Mouse (Mus musculus) right cerebral cortex, postnatal 10 days (tissue): ENCODE results near the gene Mfsd11.
"Not testable (repeated sequence)": the region's sequence is repeated elsewhere in the genome, so short reads cannot be mapped to it uniquely, and the experiment has no call there.

Source experiments
- DNase-seq, 2 experiments: peaks; one replicate each; pipeline ENCODE4 v3.0.0; 2021; ENCODE audit warnings: low spot score in 2 of 2

Gene Mfsd11

DNA sequence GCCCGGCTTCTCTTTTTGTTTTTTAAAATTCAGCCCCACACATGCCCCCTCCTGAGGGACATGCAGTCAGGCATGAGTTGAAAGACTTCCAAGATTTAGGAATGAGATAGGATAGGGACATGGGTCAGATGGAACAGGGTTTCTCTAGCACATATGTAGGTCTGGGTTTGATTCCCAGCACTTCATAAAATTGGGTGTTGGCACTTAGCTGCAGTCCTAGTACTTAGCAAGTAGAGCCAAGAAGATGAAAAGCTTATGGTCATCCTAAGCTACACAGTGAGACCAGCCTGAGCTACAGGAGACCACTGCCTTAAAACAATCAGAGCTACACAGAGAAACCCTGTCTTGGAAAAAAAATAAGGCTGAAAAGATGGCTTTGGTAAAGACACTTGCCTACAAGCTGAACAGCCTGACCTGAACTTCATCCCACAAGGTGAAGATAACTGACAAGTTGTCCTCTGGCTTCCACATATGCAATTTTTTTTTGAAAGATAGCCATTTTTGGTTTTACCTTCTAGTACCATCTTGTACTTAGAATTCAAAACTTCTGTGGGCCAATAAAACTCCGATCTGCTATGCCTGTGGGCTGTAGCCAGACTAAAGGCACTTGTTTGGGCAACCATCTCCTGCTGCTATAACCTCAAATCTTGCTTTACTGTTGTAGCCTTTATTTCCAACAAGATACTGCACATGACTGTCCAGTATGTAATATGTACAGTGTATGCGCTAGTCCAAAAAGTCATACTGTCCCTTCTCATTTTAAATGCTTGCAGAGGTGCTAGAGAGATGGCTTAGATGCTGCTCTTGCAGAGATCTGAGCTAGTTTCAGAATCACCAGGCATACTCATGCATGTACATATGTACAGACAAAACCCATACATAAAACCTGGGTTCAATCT, 4.8 kb upstream of the Mfsd11 start:
- DNase-seq, result no peak

- no peak for DNase-seq
Observed at GRCm38 (mm10) chr11:116848086-116848876, 4.0 kb upstream of the Mfsd11 start.

- DNase-seq, result not testable (repeated sequence)
Observed at GRCm38 (mm10) chr11:116848877-116849178, 3.4 kb upstream of the Mfsd11 start.

GRCm38 (mm10) chr11:116849587-116849986, 2.7 kb upstream of the Mfsd11 start:
- no peak for DNase-seq

- no peak for DNase-seq
Observed at GRCm38 (mm10) chr11:116850085-116850484, 2.2 kb upstream of the Mfsd11 start.

GRCm38 (mm10) chr11:116850833-116851477, 1.3 kb upstream of the Mfsd11 start:
- DNase-seq, result no peak

GRCm38 (mm10) chr11:116851576-116852290, 507 bp upstream of the Mfsd11 start:
- DNase-seq, result peak in 1 of 2 experiments; percentile 65

DNA sequence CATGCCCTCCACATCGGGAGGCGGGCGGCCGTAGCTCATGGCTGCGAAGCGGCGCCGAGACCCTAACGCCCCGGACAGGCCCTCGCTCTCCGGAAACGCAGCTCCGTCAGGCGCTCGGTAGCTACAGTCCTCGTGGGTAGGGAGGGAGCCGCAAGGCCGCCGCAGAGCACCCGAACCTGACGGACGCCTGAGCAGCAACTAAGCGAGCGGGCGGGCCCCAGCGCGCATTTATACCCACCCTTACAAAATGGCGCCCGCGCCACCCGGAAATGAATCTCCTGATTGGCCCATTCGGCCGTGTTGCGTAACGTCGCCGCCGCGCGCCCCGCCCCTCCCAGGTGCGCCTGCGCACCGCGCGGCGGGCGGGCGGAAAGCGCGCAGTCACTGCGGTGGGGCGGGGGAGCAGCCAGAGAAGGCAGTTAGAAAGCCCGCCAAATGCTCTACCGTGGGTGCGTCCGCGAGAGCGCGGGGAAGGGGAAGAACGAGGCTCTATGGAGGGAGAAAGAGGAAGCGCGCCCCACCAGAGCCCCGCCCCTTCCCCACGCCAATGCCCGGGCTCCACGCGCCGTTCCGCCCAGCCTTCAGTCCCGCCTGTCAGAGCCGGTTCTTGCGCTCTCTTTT, 761 bp downstream of the Mfsd11 start, which contains the start of gene Srsf2:
Gene Srsf2, minus strand, starts transcription at position 204 of the 621 bp plus-strand sequence.
- DNase-seq, result peak; percentile 98

GRCm38 (mm10) chr11:116853512-116853928, 1.3 kb downstream of the Mfsd11 start:
- peak; percentile 98 to 99 for DNase-seq

DNA sequence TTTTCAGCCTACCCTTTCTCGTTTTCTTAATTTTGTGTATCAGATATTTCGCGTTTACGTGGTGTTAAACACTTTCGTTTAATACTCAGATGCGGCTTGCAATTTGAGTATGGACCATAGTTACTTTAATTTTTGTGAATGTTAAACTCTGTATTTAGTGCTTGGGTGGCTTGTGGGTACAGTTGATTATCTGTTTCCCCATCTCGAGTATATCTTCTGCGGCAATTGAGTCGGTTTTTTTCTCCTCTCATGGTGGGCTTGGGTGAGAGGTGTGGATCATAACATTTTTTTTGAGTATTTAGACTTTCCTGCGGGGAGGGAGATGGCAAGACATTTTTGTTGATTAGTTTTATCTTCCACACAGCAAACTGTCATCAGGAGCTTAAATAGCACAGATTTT, 2.0 kb downstream of the Mfsd11 start:
- DNase-seq, result no peak

DNA sequence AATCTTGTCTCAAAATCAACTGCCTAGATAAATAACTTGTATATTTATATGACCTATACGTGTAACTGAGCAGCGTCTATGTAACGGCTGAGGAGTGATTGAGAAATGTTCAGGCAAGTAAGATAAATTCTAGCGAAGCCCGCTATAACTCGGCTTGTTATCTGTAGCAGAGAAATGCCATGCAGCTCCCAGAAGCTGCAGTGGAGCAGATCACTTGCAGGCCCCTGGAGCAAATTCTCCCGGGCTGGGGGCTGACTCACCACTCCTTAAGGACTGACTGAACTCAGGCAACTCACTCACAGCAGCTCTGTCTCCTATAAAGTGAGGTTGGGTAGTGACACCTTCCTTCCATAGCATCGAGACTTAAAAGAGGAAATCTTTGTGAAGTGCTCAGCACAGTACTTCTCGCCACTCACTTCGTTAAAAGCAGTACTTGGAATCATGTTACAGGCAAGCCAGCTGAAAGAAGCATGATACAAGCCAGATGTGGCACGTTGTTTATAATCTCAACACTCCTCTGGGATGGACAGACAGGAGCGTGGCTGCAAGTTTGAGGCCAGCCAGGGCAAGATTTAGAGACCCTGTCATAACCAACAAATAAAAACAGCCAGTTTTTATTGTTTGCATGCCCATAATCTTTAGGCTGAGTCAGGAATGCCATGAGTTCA, 5.1 kb downstream of the Mfsd11 start:
- DNase-seq, result no peak

DNA sequence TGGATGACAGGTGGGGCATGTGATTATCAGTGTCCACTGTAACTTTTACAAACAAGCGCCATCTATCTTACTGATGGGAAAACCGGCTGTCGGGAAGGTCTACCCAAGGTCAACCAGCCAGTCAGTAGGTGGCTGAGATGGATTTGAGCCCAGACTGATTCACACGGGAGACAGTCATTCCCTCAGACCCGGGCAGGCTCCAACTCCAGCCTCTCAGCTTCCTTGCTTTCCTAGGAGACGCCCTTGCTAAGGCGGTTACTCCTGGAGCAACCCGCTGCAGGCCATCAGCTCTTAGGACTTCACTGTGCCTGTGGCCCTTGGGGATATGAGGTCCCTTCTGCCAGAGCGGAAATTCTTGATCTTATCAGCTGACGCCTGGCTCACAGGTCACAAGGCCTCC, 12.2 kb downstream of the Mfsd11 start:
- DNase-seq, result no peak

DNA sequence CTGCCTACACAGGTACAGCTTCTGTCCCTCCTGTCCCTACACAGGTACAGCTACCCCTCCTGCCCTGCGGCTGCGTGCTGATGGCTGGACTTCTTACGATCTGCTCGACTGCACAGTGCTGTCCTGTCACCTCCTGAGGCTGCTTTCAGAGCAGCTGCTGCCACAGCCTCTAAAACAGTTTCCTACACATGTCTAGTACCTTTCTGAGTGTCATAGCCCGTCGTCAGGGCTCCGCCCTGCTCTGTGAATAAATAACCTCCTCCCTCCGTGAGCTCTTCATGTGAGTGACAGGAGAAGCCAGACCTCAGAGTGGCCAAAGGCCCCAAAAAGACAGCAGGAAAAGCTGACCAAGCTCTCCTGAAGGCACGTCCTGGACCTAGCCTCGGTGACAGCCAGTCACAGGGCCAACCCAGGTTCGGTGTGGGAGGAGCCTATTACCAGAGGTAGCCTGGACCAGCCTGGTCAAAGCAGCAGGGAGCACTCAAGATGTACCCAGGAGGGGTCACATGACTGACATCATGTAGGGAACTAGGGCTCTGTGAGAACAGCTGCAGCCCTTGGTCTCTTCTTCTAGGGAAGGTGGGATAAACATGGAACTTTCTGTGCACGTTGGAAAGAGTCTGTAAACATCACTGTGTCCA, 13.8 kb downstream of the Mfsd11 start:
- DNase-seq, result no peak

DNA sequence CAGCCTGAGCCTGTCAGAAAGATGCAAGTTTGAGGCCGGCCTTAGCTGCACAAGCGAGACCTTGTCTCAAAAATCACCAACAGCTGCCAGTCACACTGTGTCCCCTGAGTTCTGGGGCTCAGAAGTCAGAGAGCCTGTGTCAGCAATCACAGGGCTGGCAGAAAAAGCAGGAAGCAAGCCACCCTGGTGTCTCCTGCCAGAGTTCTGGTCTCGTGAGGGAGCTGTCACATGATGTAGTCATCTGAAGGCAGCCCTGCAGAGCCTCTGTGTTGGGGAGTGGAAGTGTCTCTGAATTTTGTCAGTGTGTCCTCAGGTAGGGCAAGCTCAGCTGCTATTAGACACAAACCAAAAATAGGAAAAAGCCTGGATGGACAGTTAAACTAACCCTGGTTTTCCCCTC, 15.9 kb downstream of the Mfsd11 start:
- DNase-seq, result peak; percentile 48 to 55

DNA sequence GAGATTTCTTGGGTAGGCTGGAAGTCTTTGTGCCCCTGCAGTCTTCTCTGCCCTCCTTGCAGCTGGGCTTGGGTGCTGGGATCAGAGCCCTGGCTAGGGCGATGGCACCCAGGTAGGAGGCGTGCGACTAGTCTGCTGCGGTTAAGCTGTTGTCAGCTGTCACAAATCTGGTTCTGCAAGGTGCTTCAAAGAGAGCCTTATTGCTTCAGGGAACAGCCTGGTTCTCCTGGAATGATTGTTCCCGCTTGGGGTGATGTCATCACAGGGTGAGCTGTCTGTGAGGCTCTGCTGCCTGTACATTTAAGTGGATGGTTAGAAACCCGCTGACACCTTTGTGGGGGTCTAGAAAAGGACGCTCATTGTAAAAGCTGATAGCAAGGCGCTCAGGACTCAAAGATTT, 17.0 kb downstream of the Mfsd11 start:
- DNase-seq, result no peak

DNA sequence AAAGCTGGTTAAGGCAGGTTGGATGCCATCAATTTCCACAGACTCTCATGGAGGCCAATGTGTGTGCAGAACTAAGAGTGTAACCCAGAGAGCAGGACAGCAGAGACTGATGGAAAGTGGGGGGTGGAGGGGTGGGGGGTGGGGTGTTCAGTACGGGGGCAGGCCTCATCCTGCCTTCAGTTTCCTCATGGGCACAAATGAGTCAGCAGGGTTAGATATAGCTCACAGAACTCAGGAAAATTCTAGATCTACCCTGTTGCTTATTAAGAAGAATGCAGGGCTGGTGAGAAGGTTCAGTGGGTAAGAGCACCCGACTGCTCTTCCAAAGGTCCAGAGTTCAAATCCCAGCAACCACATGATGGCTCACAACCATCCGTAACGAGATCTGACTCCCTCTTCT, 17.4 kb downstream of the Mfsd11 start:
- no peak for DNase-seq

GRCm38 (mm10) chr11:116871538-116871937, 19.3 kb downstream of the Mfsd11 start:
- DNase-seq, result no peak

GRCm38 (mm10) chr11:116873987-116874386, 21.7 kb downstream of the Mfsd11 start:
- peak; percentile 59 to 70 for DNase-seq

- DNase-seq, result peak in 1 of 2 experiments; percentile 38
Observed at GRCm38 (mm10) chr11:116878454-116878853, 26.2 kb downstream of the Mfsd11 start.

DNA sequence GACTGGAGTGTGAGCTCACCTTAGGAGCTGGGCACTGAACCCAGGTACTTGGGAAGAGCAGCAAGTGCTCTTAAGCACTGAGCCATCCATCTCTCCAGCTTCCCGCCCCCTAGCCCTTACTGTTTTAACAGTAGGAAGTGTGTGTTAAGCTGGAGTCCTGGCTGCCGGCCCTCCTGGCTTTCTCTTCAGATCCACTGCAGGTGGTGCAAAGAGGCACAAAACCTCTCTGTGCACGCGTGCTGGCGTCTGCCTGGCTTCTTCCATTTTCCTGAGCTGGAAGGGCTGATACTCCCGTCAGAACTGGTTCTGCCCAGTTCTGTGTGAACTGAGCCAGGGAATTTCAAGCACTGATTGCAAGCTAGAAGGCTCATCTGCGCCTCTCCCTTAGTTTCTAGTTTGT, 28.6 kb downstream of the Mfsd11 start:
- DNase-seq, result peak; percentile 55 to 58
